Mouse (Mus musculus) spleen, embryonic (tissue): ENCODE measurements around the gene Cd276.

ENCODE experiments used
- CTCF ChIA-PET: fragments of 350-600 bp; sonication (Branson Sonifier 250); formaldehyde crosslinking; loops from one replicate; lab custom pipeline; 2022; lab: Charles Lee

Gene Cd276

DNA sequence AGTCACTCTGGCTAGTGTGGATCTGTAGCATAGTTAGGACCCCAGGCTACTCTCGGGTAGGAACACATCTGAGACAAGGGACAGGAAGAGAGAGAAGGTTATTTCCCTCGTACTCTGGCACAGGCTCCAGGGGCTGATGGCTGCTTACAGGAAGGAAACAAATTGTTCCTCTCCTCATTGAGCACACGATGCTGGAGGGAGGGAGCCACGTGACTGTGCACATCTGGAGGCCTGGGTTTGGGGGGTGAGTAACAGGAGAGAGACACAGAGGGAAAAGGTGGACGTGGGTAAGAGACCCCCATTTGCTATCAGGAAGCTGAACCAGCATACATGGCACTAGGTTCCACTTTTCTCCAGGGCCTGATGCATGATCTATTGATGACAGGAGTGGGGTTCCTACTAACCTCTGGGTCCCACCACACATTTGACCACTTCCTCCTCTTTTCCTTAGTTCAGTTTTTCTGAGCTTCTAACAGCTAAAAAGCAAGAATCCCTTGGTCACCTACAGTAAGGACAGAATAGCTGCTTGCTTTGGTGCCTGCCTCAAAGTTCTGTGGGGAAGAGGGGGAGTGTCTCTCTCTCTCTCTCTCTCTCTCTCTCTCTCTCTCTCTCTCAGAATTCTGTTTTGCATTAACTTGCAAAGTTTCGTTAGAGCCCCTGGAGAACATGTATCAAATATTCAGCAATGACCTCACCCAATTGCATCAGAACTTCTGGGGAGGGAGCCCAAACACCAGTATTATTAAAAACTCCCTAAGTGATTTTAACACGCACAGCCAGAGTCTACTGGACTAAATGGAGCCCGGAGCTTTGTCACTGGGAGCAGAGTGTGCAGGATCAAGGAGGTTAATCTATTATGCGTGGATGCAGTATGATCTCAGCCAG is 37.1 kb downstream of the Cd276 start:
- CTCF ChIA-PET: interaction anchor here (0.6 kb wide), 1 partner anchor 433 kb away, joined by 6 read pairs; no protein-coding TSS in a partner anchor

DNA sequence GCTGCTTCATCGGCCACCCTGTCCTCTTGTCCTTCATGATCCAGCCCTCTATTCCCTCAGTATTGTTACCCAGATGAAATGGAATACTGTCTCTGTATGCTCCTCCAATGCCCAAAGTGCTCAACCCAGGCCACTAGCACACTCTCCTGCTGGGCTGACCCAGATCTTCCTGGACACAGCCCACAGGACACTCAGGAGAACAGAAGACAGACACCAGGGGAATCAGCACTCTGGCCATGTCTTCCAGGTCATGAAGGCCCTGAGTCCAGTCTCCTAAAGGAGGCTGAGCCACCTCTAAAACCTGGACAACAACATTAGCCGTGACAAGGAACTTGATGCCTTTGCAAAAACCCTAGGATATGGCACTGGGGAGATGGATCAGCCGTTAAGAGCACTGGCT is 38.8 kb downstream of the Cd276 start:
- CTCF ChIA-PET: no interaction called here

DNA sequence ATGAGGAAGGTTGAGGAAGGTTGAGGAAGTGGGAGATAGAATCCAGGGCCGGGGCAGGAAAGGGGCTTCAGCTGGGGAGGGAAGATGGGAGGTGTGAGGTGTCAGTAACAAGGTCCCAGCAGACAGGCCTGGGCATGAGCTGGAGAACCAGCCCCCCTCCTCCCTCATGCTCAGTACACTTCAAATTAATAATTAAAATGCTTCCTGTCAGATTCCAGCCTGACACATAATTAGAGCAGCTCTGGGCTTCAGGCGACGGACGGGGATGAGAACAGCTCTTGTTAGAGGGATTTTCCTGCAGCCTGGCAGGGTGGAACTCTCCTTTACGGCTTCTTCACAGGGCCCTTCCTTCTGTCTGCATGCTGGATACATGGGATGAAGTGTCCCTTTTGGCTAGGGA is 41.5 kb downstream of the Cd276 start:
- CTCF ChIA-PET: no interaction called here

GRCm38 (mm10) chr9:58510452-58510851 is 44.8 kb downstream of the Cd276 start:
- CTCF ChIA-PET: interaction anchor here (0.5 to 1.8 kb wide), 3 partner anchors 15 to 29 kb away, joined by 4 to 5 read pairs (median 4); no protein-coding TSS in a partner anchor

DNA sequence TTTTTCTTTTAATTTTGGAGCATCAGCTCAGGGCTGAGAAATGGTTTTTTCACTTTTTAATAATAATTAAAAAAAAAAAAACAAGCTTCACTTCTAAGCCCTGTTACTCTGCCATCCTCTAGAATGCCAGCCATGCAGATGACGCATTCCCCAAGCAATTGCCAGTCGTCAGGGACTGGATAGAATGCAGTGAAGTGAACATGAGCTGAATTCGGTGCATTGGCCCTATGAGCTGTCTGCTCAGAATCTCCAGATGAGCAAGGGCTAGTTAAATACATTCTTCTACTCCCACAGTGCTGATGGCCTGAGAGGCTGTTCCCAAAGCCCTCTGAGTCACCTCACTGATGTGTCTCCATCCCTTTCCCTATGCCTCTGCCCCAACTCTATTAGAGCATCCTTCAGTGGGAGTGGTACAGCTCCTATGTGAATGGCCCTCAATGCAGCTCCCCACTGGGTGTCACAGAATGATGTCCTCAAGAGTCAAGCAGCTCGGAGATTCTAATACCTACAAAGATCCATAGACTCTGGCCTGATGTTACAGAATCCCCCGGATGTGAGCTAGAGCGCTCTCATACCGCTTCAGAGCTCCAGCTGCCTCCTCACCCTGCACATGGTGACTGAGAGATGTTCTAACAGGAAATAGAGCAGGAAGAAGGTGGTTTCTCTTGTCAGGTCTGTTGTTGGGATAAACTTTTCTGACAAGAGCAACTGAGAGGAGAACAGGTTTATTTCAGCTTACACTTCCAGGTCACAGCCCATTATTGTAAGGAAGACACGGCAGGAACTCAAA is 47.8 kb downstream of the Cd276 start:
- CTCF ChIA-PET: no interaction called here

- CTCF ChIA-PET: no interaction called here
Measured at GRCm38 (mm10) chr9:58500946-58501345, 54.3 kb downstream of the Cd276 start.

GRCm38 (mm10) chr9:58497942-58498341 is 57.3 kb downstream of the Cd276 start:
- CTCF ChIA-PET: no interaction called here

GRCm38 (mm10) chr9:58496470-58497182 is 58.6 kb downstream of the Cd276 start:
- CTCF ChIA-PET: no interaction called here

GRCm38 (mm10) chr9:58495035-58495434 is 60.2 kb downstream of the Cd276 start:
- CTCF ChIA-PET: interaction anchor here (0.6 kb wide), 3 partner anchors 16 to 433 kb away, joined by 3 to 11 read pairs (median 5); no protein-coding TSS in a partner anchor

GRCm38 (mm10) chr9:58490391-58490790 is 64.8 kb downstream of the Cd276 start:
- CTCF ChIA-PET: no interaction called here

GRCm38 (mm10) chr9:58489865-58490165 is 65.4 kb downstream of the Cd276 start:
- CTCF ChIA-PET: no interaction called here

DNA sequence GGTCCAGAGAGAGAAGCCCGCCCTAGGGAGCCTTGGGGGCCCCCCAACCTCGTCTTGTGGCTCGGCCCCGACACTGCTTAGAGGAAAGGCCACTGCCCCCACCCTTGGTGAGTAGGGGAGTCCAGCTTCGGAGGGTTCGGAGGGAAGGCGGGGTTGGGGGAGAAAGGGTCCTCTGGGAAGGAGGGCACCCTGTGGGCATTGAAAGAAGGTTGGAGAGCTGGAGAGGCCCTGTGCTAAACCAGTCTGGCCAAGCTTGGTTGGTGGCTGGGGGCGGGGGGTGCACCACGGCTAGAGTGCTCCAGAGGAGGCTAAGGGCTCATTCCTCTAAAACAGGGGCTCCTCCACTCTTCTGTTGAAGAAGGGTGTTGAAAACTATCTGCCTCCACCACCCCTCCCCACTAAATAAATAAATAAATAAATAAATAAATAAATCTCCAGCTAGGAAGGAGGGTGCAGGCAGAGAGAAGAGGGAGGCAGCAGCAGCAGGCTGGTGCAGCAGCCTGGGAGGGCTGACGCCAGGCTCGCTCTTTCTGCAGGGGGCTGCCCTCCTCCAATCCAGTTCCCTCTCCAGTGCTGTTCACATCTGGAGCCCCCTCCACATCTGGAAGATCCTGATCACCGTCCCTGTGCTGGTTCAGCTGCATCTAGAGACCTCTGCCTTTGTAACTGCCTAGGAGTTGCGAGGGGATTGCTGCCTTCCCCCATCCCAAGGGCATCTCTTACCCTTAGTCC is 65.9 kb downstream of the Cd276 start:
- CTCF ChIA-PET: no interaction called here

DNA sequence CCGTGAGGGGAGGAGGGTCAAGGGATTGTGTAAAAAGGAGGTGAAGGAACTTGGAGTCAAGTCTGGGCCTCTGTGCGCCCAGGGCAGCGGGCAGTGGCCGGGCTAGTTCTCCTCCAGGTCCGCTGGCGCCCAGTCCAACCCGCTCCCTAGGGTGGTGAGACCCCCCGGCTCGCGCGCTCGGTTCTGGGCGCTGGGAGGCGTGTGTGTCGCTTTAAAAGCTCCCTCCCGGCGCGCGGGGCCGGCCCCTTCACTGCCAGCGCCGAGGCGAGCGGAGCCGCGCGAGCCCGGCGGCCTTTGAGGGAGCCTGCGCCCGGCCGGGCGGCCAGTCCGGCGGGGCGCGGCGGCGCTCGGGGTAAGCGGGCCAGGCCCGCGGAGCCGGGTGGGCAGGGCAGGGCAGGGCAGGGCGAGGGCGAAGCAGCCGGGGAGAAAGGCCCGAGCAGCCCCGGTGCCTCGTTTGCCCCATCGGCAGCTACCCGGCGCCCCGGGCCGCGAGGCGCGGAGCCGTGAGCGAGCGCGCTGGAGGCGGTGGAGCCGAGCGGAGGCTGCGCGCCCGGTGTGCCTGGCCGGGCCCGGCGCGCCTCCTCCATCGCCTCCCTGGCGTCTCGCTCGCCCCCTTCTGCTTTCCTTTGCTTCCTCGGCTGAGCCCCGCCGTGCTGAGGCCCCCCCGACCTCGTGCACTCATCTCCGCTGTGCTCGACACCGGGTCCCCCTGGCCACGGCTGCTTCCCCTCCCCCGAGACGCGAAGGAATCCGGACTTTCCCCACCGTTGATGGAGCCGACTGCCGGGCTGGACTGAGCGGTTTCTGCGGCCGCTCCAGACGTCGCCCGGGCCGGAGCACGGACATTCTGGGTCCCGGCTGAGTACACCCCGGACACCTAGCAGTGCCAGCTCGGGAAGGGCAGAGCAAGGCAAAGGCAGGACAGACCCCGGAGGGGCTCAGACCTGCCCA is 67.1 kb downstream of the Cd276 start, which contains the start of gene Insyn1:
Gene Insyn1, plus strand, starts transcription at position 753 of the 951 bp plus-strand sequence.
- CTCF ChIA-PET: no interaction called here

DNA sequence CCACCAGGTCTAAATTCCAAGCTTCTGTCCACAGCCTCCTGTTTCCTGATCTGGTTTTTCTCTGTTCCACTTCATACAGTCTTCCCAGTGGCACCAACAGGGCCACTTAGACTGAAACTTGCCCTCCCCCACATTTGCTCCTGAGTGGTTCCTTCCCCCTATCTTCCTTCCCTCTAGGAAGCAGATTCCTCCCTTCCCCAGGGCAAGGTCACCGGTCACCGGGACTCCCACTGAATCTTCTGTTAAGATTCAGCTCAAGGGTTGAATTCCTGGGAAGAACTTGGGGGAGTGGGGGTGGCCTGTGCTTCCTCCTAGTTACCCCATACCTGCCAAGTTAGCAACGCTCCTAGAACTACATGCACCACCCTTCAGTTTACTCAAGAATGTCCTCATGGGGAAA is 68.2 kb downstream of the Cd276 start:
- CTCF ChIA-PET: no interaction called here
